Mouse (Mus musculus) inflammation-experienced regulatory T-cells, adult 6 months (primary cell): ENCODE measurements around the gene Phb. TPM values are rescaled to one million over a fixed set of nuclear protein-coding genes. Genes with fewer than 3 reads are reported as not detected.
"Not testable (repeated sequence)": the region's sequence is repeated elsewhere in the genome, so short reads cannot be mapped to it uniquely, and the experiment has no call there.

Experiments
- ATAC-seq: one replicate; pipeline ENCODE4 v1.8.0; 2017
- polyA plus RNA-seq, 3 experiments: library from polyadenylated mRNA; unstranded; fragments of 100-300 nt; shearing (Covaris generic); gene quantifications; one replicate each; pipeline ENCODE4 v1.2.1; 2017

Gene Phb
- polyA plus RNA-seq, 3 experiments from 2014 or later = 114 to 161 (median 126) TPM

GRCm38 (mm10) chr11:95650981-95651380, 15.8 kb upstream of the Phb start:
- no peak for ATAC-seq

DNA sequence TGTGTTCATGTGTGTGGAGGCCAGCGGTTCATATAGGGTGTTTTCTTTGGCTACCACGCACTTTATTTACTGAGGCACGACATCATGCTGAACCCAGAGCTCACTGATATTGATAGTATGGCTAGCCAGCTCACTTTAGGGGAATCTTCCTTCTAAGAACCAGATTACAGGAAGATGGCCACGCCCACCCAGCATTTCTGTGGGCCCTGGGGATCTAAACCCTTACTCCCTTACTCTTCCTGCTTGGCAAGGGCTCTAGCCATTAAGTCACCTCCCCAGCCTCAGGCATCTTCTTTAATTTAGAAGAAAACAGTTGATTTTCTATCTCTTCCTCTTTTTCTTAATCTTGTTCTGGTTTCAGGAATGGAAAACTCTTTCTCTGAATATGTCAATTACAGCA, 9.3 kb upstream of the Phb start:
- ATAC-seq = no peak

GRCm38 (mm10) chr11:95667177-95667576, 420 bp downstream of the Phb start:
- ATAC-seq = no peak

GRCm38 (mm10) chr11:95668086-95668485, 1.3 kb downstream of the Phb start:
- not testable (repeated sequence) for ATAC-seq

- no peak for ATAC-seq
These were observed 8.7 kb downstream of the Phb start for GRCm38 (mm10) chr11:95675498-95675897.

DNA sequence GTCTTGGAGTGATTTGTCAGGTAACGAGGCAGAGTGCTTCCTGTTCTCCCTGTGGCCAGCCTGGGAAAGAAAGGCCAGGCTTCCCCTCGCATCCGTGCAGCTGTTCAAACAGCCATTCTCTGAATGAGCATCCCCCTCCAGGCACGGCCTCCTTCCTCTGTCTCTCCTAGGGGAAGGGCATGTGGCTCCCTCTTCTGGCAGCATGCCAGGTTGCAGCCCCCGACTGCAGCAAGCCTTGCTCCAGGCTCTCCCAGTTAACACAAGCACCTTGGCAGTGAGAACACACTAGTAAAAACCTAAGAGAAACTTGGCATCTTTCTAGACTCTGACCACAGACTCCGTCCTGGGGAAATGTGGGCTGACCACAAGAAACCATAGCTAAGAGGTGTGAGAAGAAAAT, 9.6 kb downstream of the Phb start:
- no peak for ATAC-seq

- no peak for ATAC-seq
These were observed 11.4 kb downstream of the Phb start for GRCm38 (mm10) chr11:95677925-95678701.

GRCm38 (mm10) chr11:95681995-95682601, 15.3 kb downstream of the Phb start:
- no peak for ATAC-seq

DNA sequence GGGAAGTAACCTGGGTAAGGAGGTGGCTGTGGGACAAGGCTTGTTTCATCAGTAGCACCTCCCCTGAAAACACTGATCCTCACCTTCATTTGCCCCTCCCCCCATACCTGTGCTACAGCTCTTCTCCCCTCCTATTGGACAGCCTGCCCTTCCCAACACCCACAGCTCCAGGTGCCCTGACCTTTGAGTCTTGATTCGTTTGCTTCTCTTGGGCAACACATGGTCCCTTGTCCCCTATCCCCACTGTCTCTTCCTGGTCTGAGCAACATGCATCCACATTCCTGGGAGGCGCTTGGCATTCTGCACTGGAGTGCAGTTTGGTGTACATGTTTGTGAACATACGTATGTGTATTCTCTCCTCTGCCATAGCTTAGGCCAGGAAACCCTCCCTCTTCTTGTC, 16.2 kb downstream of the Phb start:
- ATAC-seq = no peak

DNA sequence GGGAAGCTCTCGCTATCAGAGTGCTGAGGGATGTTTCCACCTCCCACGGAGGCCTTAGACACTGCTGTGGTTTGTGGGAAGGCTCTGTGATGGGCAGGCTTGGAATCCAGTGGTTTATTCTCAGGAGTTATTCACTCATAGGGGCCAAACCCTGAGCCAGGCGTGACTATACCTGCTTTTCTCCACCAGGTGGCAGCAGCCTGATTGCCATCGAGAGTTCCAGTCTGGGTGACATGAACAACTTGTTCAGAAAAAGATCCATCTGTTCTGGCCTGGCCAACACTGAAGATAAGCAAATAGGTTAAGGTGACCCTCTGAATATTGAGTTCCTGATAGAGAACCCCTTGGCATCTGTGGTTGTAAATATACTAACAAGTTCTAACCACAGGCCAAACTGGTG, 19.3 kb downstream of the Phb start:
- peak; percentile 32 for ATAC-seq

DNA sequence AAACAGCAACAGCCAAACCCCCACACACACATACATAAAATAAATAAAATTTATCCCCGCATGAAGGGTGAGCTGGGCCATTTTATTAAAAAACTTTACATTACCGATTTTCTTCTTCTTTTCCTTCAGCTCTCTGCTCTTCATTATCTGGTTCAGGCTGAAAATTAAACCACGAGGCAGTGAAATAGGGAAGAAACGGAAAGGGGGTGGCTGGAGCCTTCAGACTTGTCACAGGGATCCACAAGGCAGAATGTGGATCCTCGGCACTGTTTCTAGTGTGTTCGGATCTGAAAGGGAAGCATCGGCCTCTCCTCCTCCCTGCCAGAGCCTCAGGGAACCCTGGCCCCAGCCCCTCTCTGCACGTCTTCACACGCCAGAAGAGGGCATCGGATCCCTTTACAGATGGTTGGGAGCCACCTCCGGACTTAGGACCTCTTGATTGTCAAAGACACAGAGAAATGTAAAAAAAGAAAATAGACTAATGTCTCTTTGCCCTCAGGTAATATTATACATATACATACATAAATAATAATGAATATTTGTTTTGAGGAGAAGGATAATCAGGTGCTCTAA, 20.4 kb downstream of the Phb start:
- no peak for ATAC-seq

- ATAC-seq = peak; percentile 77
These were observed 21.8 kb downstream of the Phb start for GRCm38 (mm10) chr11:95688515-95688914.

- ATAC-seq = peak; percentile 14
These were observed 22.2 kb downstream of the Phb start for GRCm38 (mm10) chr11:95688981-95689380.

DNA sequence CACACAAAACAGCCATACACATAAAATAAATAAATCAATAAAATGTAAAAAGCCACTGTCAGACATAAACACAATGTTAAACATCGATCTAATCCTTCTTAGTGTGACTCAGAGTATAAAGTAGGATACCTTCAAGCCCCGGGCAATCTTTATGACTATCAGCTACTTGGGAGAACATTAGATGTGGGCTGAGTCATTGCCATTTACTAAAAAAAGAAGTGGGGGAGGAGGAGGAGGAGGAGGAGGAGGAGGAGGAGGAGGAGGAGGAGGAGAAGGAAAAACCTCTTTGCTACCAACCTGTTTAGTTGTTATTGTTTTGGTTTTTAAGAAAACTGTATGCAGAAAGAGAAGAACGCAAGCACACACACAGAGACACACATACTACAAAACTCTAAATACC, 22.8 kb downstream of the Phb start:
- no peak for ATAC-seq

DNA sequence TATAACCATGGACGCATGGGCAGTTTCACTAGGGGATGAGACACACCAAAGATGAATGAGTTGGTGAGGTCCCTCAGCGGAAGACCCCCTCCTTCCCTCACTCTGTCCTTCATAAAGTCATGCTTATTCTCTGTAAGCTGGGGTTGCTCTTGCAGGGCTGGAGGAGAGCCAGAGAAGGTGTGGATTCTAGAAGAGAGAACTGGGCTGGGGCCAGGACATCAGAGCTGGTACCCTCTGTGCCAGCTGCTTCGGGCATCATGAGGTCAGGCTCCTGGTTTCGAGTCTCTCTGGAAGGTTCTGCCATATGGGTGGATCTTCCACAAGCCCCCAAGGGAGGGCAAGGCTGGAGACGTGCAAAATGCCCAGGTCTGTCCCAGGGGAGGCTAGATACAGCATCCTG, 31.8 kb downstream of the Phb start:
- ATAC-seq = no peak

GRCm38 (mm10) chr11:95700778-95701739, 34.3 kb downstream of the Phb start:
- no peak for ATAC-seq

DNA sequence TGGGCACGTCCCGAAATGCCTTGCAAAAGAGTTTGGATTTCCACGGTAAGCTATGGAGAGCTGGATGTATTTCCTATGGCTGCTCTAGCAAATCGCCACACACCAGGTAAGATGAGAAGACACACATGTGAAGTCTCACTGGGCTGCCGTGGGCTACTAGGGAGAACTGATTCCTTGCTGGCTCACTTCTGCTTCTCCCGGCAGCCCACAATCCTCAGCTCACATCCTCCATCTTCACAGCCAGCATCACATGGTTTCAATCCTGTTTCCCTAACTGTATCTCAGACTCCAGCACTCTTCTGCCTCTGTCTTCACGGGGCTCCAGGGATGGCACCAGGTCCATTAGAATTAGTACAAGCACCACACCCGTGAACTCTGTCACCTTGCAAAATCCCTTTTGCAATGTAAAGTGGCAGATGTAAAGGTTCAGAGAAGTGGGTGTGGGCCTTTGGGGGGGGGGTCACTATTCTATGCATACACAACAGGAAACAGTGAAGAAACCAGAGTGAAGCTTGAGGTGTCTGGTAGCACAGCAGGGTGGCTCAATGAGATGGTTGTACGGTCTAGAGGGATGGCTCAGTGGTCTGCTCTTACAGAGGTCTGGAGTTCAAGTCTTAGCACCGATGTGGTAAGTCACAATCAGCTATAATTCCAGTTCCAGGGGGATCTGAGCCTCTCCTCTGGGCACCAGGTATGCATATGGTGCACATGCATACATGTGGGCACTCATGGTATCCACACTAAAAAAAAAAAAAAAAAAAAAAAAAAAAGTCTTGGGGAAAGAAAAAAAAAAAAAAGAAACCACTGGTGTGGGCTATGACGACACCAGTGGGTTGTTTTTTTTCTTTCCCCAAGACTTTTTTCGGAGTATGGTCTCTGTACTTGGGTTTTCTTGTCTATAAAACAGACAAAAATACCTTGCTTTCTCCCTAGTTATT, 37.5 kb downstream of the Phb start:
- ATAC-seq = no peak

- ATAC-seq = no peak
These were observed 38.2 kb downstream of the Phb start for GRCm38 (mm10) chr11:95704970-95705330.

DNA sequence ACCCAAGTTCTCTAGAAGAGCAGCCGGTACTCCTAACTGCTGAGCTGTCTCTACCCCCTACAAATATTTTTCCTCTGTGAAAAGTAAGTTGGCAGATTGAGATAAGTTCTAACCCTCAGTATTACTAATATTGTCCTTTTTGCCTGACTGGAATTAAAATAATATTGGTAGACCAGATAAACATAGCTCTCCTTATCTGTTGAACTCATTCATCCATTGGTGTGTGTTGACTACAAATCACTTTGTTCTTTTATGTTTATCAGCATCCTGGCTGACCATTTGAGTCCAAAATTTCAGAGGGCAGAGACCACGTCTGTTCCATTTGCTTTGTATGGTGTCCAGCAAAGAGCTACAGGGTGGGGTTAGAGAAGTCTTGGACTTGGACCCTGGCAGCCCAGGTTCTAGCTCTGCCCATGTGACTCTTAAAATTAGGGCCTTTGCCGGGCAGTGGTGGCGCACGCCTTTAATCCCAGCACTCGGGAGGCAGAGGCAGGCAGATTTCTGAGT, 42.8 kb downstream of the Phb start:
- no peak for ATAC-seq

GRCm38 (mm10) chr11:95710478-95710877, 43.7 kb downstream of the Phb start:
- no peak for ATAC-seq

GRCm38 (mm10) chr11:95712085-95712562, 45.4 kb downstream of the Phb start:
- peak; percentile 6 for ATAC-seq
